Mouse (Mus musculus) cerebellum, postnatal 36 days (tissue): Measurements from ENCODE around the gene Sinhcaf.
"Not testable (repeated sequence)": the region's sequence is repeated elsewhere in the genome, so short reads cannot be mapped to it uniquely, and the experiment has no call there.

ENCODE experiments used
- DNase-seq, 2 experiments: peaks; one replicate each; pipeline ENCODE4 v3.0.0; 2021 to 2022; ENCODE audit warnings: mixed read lengths in 2 of 2

Gene Sinhcaf

DNA sequence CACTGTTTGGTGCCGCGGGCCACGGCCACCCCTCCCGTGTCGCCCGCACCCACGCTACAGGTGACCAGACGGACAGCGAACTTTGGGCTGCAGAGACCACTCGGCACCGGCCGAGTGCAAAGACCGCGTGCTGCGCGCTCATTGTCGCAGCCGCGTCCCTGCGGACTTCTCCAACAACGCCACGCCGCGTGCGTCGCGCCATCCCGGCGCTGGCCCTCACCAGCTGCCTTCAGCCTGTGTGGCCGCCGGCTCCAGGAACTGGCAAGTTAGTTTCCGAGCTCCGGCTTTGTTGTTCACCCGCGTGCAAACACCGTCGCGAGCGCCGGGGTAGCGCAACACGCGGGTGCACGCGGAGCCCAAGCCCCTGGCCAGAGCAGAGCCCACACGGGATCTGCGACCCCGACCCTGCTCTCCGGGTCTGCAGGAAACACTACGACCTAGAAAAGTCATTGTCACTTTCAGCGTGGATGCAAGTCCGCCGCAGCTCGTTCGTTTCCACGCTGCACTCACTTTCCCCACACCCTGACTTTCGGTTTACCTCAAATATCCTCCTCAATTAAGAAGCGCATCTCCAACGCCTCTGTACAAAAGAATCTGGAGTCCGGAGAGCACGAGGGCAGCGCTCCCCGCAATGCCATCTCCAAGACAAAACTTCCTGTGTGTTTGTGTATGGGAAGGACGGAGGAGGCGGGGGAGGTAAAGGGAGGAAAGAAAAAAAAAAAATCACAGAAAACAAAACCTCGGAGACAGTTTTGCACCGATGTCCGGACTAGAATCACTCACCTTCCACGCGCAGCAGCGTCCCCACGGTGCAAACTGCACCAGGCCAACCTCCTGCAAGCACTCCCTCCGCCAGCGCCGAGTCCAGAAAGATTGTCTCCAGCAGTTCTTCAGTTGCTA lies 508 bp downstream of the Sinhcaf start:
- peak; percentile 20 to 33 for DNase-seq

DNA sequence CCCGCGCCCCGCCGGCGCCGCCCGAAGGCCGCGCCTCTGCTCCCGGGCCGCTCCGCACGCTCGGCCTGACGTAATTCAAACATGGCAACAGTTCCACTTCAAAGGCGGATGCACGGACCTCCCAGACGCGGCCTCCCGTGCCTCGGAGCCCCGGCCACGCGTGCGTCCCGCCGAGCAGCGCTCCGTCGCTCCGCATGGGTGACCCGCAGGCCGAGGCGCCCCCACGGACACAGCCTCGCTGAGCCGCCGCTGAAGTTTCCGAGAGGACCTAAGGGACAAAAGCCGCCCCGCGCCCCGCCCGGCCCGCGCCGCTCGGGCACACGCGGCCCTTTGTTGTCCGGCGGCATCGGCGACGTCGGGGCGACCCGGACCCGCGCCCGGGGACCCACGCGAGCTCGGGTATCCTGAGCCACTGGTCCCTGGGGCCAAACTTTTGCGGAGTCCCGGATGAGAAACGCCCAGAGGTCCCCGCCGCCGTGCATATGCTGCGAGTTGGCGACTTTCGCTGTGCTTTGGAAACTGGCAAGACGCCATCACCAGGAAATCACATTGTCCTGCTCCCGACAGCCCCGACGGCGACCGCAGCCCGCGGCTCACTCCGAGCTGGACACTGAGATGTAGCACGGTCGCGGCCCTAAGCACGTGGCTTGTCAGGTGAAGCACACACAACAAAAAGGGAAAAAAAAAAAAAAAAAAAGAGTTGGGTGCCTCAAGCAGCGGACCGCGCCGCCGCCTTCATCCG lies 1.3 kb downstream of the Sinhcaf start:
- peak; percentile 31 for DNase-seq

DNA sequence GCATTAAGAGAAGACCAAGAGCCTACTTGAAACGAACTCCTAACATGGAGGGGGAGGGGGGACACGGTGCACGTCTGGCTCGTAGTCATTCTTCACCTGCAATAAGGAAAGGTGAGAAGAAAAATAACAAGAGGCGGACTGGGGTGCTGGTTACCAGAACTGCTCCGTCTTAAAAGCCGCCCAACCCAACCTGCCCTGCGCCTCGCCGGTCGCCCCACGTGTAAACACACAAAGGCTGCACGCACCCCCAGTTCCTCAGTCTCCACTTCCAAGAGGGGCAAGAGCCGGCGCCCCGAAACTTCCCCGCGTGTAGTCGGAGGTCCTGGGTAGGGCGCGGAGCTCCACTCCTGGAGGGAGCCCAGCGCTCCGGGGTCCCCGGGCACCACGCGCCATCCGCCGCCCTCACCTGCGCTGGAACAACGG lies 1.9 kb downstream of the Sinhcaf start:
- DNase-seq: no peak

DNA sequence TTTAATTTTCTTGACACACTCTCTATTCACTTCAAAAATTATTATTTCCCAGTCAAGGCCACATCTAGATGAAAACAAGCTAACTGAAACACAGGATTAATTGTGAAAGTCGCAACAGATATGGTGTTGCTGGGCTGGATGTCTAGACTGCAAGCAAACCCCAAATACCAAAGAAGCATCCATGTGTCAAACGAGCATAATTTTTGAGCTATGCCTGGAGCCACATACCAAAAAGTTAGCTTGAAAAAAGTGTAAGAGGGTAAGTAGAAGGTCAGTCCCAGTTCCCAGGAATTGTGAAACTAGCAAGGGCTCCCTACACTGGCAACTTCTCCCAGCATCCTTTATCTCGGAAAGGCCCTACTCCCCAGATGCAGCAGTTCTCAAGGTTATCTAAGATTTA lies 2.6 kb downstream of the Sinhcaf start:
- DNase-seq: no peak

DNA sequence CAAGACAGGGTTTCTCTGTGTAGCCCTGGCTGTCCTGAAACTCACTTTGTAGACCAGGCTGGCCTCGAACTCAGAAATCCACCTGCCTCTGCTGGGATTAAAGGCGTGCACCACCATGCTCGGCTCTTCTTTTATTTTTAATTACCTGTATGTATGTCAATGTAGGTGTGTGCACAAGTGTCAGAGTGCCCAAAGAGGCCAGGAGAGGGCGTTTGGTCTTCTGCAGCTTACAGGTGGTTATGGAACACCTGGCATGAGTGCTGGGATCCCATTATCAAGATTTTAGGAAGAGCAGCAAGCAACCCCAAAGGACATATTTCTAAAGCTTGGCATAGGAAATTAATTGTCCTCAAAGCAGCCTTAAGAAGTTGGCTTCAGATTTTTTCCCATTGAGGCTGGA lies 3.9 kb downstream of the Sinhcaf start:
- DNase-seq: no peak

DNA sequence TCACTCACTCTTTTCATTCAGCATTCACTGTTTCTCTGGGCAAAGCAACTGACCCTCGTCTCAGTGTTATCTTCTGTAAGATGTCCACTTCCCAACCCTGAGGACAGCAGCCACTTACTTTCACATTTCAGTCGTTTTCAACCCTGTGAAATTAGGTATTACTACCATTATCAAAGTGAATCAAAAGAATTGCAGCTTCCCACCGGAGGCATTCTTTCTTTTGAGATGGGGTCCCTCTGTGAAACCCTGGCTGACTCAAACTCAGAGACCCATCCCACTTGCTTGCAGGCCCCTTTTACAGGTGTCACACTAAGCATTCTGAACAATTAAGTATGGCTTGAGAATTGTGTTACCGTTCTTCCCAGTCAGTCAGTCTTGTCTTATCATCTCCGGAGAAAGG lies 4.4 kb downstream of the Sinhcaf start:
- DNase-seq: no peak

DNA sequence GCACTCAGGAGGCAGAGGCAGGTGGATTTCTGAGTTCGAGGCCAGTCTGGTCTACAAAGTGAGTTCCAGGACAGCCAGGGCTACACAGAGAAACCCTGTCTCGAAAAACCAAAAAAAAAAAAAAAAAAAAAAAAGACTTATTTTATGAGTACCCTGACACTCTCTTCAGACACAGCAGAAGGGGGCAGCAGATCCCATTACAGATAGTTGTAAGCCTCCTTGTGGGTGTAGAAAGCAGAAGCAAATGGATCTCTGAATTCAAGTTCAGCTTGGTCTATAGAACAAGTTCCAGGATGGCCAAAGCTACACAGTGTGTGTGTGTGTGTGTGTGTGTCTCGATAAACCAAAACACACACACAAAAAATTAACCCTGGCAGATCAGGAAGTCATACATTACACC lies 5.9 kb downstream of the Sinhcaf start:
- DNase-seq: not testable (repeated sequence)

DNA sequence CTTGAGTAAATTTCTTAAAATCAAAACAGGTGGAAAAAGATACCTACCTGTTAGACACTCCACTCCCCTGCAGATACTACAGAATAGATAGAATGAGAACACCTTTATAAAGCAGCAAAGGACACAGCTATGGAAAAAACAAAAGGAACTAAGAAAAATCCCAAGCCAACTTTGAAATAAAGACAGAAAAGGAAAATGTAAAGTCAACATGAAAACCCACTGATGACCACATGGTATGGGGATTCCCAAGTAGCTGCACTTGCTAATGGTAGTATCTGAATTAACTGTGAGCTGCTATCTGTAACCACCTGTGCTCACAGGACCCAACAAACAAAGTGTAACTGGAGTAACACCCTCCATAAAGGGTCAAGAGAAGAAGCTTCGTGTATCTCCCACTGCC lies 8.6 kb downstream of the Sinhcaf start:
- no peak for DNase-seq

DNA sequence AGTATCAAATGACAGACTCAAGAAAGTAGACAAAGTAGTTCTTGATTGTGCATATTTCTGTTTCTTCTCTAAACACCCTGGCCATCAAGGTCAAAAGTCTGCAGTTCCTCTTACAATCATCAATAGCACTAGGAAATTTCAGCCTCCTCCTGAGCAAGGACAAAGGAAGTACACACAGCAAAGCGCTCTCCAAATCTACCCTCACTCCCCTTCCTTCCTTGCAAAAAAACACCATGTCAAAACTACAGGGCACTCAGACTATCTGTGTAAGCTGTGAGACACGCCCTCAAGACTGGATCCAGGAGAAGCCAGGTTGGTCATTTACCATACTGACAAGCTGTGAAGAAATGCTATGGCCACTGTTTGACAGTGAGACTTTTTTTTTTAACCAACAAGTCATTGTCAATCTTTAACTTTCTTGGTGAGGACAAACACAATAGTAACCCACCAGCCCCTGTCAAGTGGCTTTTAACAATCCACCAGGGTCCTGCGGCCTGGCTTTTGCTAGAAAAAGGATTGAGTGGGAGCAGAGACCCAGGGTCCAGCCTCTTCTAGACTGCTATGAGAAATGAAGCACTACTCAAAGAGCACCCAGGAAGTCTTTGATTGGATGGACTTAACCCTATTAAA lies 11.2 kb downstream of the Sinhcaf start:
- DNase-seq: no peak

DNA sequence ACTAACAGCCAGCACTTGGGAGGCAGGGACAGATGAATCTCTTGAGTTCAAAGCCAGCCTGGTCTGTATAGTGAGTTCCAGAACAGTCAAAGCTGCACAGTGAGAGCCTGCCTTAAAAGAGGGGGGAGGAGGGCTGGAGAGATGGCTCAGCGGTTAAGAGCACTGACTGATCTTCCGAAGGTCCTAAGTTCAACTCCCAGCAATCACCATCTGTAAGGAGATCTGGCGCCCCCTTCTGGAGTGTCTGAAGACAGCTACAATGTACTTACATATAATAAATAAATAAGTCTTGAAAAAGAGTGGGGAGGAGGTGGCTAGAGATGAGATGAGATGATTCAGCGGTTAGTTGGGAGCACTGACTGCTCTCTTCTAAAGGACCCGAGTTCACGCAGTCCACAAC lies 15.0 kb downstream of the Sinhcaf start:
- no peak for DNase-seq

DNA sequence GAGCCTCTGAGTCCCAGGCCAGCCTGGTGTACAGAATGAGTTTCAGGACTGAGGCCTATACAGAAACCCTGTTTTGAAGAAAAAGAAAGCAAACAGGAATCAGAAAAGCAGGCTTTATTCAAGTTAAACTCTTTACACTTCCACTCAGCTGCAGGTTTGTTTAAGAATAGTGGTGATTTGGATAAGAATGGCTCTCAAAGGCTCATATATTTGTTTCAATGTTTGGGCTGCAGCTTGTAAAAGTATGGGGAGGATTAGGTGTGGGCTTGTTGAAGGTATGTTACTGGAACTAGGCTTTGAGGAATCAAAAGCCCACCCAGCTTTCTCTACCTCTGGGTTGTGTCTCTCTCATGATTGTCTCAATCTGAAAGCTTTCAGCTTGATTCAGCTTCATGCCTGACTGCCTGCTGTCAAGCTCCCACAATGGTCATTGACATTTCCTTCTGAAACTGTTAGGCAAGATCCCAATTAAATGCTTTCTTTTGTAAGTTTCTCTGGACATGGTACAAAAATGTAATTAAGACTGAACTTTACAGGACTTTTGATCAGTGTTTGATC lies 27.3 kb downstream of the Sinhcaf start:
- DNase-seq: no peak

DNA sequence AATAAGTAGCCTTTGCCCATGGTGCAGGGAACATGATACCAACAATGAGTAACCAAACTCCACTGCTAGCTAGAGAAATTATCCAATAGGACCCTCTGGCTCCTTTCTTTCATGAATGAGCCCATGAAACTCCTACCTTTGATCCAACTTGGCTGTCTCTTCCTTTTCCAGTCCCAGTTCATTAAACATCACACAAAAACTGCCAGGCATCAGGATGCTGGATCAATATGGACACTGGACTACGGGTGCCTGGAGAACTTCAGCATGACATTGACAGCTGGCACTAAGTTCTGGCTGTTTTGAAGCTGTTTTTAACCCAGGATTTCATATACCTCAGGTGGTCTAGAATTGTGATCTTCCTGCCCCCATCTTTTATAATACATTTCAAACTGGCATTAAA lies 28.6 kb downstream of the Sinhcaf start:
- DNase-seq: no peak

DNA sequence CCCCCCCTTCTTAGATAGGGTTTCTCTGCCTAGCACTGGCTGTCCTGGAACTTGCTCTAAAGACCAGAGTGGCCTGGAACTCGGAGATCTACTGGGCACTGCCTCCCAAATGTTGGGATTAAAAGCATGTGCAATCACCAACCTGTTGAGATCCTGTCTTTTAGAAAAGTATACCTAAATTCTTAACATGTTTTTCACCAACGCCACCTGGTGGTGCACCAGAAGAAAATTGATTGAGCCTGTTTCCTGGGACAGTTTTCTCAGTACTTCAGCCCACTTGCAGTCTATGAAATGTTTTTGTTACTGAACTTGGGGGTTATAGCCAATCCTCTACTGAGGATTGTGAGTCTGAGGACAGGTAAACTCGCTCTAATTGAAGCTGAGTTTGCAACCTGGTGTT lies 29.4 kb downstream of the Sinhcaf start:
- DNase-seq: no peak

DNA sequence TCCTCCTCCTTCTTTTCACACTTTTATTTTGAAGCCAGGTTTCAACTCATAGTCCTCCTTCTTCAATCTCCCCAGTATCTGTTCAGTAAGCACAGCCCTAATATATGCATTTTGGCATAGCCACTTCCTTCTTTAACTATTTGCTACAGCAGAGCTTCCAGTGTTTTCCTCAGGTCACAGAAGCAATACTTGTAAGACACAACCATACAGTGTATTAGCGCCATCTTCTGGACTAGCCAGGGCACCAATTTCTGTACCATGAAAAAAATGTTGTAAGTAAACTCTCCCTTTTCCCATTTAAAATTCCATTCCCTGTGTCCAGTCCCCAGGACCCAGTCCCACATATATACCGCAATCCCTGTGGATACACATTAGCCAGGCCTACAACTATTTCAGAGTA lies 32.3 kb downstream of the Sinhcaf start:
- DNase-seq: peak; percentile 19 to 42

DNA sequence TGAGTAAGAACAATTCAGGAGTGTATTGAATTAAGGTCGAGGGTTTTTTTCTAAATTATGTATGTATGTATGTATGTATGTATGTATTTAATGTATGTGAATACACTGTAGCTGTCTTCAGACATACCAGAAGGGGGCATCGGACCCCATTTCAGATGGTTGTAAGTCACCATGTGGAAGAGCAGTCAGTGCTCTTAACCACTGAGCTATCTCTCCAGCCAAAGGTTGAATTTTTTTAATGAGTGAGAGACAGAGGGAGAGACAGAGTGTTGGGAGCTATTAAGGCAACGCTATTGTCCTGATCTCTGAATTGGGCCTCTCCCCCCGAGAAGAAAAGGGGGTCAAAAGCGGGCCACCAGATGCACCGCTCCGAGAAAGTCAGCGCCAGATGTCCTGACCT lies 34.4 kb downstream of the Sinhcaf start:
- DNase-seq: not testable (repeated sequence)

DNA sequence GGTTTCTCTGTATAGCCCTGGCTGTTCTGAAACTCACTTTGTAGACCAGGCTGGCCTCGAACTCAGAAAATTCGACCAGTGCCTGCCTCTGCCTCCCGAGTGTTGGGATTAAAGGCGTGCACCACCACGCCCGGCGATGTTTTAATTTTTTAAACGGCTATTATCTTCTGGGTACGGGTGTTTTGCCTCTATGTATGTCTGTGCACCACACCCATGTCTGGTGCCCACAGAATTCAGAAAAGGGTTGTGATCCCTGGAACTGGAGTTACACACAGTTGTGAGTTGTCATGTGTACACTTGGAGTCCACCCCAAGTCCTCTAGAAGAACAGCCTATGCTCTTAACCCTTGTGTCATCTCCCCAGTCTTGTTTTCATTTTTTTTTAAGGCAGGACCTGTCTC lies 39.3 kb downstream of the Sinhcaf start:
- no peak for DNase-seq

DNA sequence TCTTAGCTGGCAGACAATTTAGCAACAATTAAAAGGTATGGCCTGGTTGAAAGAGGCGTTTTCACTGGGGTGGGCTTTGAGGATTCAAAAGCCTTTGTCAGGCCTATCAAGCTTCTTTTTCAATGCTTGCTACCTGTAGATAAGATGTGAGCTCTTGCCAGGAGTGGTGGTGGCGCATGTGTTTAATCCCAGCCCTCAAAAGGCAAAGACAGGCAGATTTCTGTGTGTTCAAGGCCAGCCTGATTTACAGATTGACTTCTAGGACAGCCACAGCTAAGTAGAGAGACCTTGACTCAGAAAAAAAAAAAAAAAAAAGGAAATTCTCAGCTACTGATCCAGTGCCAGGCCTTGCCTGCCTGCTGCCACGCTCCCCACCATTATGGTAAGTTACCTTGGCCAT lies 43.5 kb downstream of the Sinhcaf start:
- DNase-seq: no peak

DNA sequence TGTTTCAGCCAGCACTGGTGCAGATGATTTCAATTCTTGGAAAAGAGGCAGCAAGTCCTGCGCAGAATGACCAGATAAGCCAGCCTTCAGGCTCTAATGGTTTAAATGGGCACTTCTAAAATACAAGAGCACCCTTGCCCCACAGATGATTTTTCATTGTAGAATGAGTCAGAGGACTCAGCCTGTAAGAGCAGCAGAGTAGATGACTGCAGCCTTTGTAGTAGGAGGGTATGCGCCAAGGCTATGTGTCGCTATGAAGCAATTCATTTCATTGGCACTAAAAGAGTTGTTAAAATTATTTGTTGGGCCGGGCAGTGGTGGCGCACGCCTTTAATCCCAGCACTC lies 49.8 kb downstream of the Sinhcaf start:
- DNase-seq: no peak

DNA sequence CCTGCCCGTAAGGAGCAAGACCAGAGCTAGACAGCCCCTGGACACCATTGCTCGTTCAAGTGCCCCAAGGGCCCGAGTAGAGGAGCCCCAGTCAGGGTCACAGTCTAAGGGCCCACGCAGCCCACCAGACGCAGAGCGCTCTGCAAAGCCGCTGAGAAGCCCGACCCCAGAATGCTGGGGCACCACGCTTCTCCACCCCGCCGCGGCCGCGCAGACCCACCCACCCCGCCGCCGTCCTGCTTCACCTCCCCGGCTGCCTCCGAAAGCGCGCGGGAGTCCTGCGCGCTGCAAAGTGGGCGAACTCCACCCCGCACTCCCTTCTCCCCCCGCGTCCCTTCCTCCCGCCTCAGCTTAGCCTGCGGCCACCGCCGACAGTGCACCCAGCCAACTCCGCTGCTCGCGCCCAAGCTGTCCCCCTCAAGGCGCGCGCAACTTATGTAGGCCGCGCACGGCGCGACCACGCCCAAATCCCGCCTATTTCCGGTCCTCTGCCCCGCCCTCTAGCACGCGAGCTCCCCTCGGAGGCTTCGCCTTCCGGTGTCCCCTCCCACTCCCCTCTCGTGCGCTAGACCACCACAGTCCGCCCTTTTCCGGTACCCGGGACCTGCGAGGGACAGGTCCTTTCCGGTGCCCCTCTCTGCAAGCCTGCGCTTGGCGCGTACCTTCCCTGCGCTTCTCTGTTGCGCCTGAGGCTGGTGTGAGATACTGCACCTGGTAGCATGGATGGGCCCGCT lies 50.3 kb downstream of the Sinhcaf start, which contains the start of gene Caprin2:
Caprin2 (minus strand) TSS at position 465 of the 734 bp plus-strand sequence.
- DNase-seq: peak; percentile 87 to 90

DNA sequence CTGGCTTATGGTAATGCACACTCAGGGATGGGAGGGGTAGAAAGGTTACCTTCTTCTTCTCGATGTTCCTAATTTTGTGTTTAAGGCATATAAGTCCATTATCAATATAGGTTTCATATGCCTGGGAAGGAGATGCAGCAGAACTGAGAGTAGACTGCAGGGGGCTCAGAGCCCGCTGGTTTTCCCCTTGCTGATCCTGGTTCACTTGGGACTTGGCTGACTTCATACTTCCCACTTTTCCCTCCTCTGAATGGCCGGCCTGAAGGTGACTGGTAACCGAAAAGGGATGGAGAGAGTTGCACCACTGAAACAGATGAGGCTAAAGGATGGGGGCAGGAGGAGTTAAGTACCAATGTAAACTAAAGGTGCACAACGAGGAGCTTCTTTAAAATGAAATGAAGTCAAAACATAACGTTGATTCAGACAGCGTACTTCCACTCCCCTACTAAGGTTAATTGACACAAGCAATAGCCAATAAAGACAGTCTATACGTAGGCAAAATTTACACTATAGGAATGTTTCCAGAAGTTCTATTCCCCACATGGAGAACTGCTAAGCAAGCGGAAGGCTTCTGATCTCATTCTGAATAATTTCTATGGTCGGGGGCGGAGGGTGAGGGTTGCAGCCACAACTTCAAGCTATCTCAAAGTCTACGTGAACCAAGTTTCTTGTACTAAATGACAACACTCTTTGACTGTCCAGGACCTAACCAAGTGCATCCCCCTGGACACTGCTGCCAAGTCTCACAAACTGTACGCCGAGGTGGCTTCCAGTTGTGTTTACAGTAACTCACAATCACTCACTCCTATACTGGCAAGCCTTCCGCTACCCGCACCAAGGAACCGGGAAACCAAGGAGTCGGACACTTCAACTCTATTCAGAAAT lies 51.1 kb downstream of the Sinhcaf start:
- peak in 1 of 2 experiments; percentile 43 for DNase-seq

DNA sequence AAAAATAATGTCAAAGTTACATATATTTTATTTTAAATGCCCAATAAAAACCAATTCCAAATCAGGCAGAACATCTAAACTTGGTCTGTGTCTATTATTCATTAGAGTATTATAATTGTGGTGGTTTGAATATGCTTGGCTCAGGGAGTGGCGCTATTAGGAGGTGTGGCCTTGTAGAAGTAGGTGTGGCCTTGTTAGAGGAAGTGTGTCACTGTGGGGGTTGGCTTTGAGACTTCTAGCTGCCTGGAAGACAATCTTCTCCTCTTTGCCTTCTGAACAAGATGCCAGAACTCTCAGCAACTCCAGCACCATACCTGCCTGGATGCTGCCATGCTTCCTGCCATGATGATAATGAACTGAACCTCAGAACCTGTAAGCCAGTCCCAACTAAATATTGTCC lies 72.4 kb downstream of the Sinhcaf start:
- no peak for DNase-seq
